Mouse (Mus musculus) cortical plate, adult 2 months (tissue): ENCODE measurements around the gene Nlgn1.

Experiments used
- CTCF ChIP-seq: fragments of 200-500 bp; IDR thresholded peaks from 2 replicates; pipeline ENCODE4 v1.5.1; 2011; ENCODE audit warnings: mild to moderate bottlenecking, control low read depth, low read length; ENCODE audit not compliant: insufficient read depth; ENCODE audit errors: extremely low read depth
- POLR2A ChIP-seq: fragments of 200-500 bp; IDR thresholded peaks from 2 replicates; pipeline ENCODE4 v1.6.1; 2011; ENCODE audit warnings: mild to moderate bottlenecking, low read length, control low read depth; ENCODE audit not compliant: insufficient read depth; ENCODE audit errors: extremely low read depth

DNA sequence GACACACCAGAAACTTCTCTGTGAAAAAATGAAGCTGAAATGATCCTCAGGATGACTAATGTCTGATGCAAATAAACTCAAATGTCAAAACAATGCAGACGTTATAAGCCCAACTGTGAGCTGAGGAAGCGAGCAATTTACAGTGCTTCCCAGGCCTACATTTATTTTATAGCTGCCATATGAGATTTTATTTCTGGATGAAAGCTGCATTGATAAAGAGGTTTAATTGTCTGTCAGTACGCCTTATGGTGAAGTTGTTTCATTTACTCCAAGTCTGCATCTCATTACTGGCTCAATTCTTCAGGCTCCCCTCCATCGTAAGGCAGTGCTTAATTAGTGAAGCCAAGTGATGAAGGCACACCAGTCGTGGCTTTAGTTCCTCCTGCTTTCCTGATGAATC, 734.7 kb downstream of the Nlgn1 start:
- TF ChIP-seq CTCF = no peak
- TF ChIP-seq POLR2A = no peak
